Mouse (Mus musculus) lung, adult 2 months (tissue): Measurements from ENCODE around the gene Ube2c. TPM values are rescaled to one million over a fixed set of nuclear protein-coding genes. Genes with fewer than 3 reads are reported as not detected.

Experiments used
- DNase-seq: peaks from one replicate; pipeline ENCODE4 v3.0.0; 2022
- H3K4me1 ChIP-seq: fragments of 200-500 bp; 2 replicates; pipeline ENCODE4 v1.6.1; 2011; ENCODE audit warnings: low read length; ENCODE audit not compliant: control insufficient read depth, insufficient read depth
- H3K4me3 ChIP-seq: fragments of 200-500 bp; replicated peaks from 2 replicates; pipeline ENCODE3; 2011; ENCODE audit warnings: low read depth, mild to moderate bottlenecking, control low read depth, low read length; ENCODE audit errors: extremely low read depth
- CTCF ChIP-seq: fragments of 200-500 bp; IDR thresholded peaks from 2 replicates; pipeline ENCODE4 v1.5.1; 2011; ENCODE audit warnings: mild to moderate bottlenecking, low read length, control low read depth; ENCODE audit not compliant: insufficient read depth
- POLR2A ChIP-seq: fragments of 200-500 bp; IDR thresholded peaks from 2 replicates; pipeline ENCODE4 v1.6.1; 2011; ENCODE audit warnings: low read depth, mild to moderate bottlenecking, control low read depth, low read length, borderline replicate concordance; ENCODE audit errors: extremely low read depth
- WGBS: fragments of 180-500 bp; shearing (Covaris S2); methylation state at CpG from one replicate; pipeline ENCODE4 v1.1.7; 2018; 5-methylcytosine and 5-hydroxymethylcytosine counted together
- polyA plus RNA-seq: library from polyadenylated mRNA; depleted of rRNA; stranded (reverse); fragments of >200 nt; gene quantifications from 2 replicates; pipeline ENCODE4 v1.2.3, GENCODE M21; 2012

Ube2c gene
- polyA plus RNA-seq, 1 experiment: 9.7 TPM

- no peak overlapping the region for H3K4me3 ChIP-seq
- WGBS: 41% methylated on average over 5 of the region's 5 CpGs
- peaks cover 6% of the 10 kb centered on the region; the same call in 1 of the 2 replicates for H3K4me1 ChIP-seq
- no peak for DNase-seq
- TF ChIP-seq CTCF (no peak), POLR2A (no peak)
Measured at GRCm38 (mm10) chr2:164773989-164774364, 4.3 kb downstream of the Ube2c start.

DNA sequence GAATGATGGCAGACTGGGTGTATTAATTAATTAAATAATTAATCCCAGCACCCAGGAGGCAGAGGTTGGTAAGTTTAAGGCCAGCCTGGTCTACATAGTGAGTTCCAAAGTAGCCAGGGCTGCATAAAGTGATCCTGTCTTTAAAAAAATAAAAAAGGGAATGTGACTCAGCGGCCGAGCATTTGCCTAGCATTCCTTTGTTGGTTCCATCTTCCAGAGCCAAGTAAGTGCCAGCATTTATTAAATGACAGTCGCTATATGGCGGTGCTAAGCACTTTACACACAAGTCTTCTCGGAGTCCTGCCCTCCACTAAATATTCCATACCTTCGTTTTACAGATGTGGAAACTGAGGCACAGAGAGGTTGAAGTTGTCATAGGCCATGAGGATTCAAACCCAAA, 6.4 kb downstream of the Ube2c start:
- DNase-seq: no peak
- Histone ChIP-seq H3K4me1 (peaks cover 6% of the 10 kb centered on the region; the same call in 1 of the 2 replicates), H3K4me3 (no peak overlapping the region)
- WGBS: 67% methylated on average over 6 of the region's 6 CpGs
- TF ChIP-seq POLR2A (no peak), CTCF (no peak)

GRCm38 (mm10) chr2:164776801-164777200, 7.1 kb downstream of the Ube2c start:
- no peak overlapping the region for H3K4me3 ChIP-seq

GRCm38 (mm10) chr2:164777246-164778014, 7.7 kb downstream of the Ube2c start:
- WGBS: 81% methylated on average over 30 of the region's 30 CpGs
- Histone ChIP-seq H3K4me3 (no peak overlapping the region), H3K4me1 (peaks cover 6% of the 10 kb centered on the region; the same call in 1 of the 2 replicates)
- DNase-seq: no peak
- TF ChIP-seq POLR2A: no peak
- no peak for TF ChIP-seq CTCF

More at GRCm38 (mm10) chr2:164776801-164777200, 7.1 kb downstream of the Ube2c start:
- TF ChIP-seq CTCF: no peak
- TF ChIP-seq POLR2A: no peak
- WGBS: 65% methylated on average over 17 of the region's 17 CpGs
- H3K4me1 ChIP-seq: peaks cover 6% of the 10 kb centered on the region; the same call in 1 of the 2 replicates
- no peak for DNase-seq

GRCm38 (mm10) chr2:164778015-164778287, 8.3 kb downstream of the Ube2c start:
- H3K4me1 ChIP-seq: peaks cover 6% of the 10 kb centered on the region; the same call in 1 of the 2 replicates
- H3K4me3 ChIP-seq: no peak overlapping the region
- WGBS: 92% methylated on average over 11 of the region's 11 CpGs
- no peak for DNase-seq
- no peak for TF ChIP-seq CTCF
- TF ChIP-seq POLR2A: no peak

DNA sequence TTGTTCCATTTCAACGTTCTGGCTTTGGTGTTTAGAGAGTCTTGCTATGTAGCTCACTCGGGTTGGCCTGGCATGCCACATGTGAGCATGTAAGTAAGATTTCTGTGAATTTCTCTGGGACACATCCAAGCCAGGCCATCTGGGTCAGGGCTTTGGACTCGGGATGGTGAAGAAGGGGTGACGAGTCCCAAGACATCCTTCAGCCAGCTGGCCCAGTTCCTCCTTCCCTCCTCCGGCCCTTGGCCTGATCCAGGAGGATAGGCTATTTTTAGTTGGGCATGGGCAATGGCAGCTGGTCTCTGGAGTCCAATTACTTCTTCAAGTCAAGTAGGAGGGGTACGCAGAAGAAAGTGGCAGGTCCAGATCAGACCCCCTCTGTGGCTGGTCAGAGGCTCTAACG, 9.1 kb downstream of the Ube2c start:
- 0 out of 2 replicates have a peak, but pooled peaks cover under 1% of the 10 kb centered on the region for H3K4me1 ChIP-seq
- TF ChIP-seq POLR2A (no peak), CTCF (no peak)
- WGBS: 66% methylated on average over 7 of the region's 7 CpGs
- no peak overlapping the region for H3K4me3 ChIP-seq
- DNase-seq: no peak

GRCm38 (mm10) chr2:164779481-164780086, 9.9 kb downstream of the Ube2c start, which contains the start of gene Tnnc2:
TSS of gene Tnnc2 (minus strand) at chr2:164779967.
- TF ChIP-seq CTCF (no peak), POLR2A (no peak)
- 76% methylated on average over 8 of the region's 8 CpGs for WGBS
- H3K4me3 ChIP-seq: no peak within 1 kb of the TSS
- DNase-seq: no peak
- no peaks in the 10 kb centered on the region for H3K4me1 ChIP-seq

DNA sequence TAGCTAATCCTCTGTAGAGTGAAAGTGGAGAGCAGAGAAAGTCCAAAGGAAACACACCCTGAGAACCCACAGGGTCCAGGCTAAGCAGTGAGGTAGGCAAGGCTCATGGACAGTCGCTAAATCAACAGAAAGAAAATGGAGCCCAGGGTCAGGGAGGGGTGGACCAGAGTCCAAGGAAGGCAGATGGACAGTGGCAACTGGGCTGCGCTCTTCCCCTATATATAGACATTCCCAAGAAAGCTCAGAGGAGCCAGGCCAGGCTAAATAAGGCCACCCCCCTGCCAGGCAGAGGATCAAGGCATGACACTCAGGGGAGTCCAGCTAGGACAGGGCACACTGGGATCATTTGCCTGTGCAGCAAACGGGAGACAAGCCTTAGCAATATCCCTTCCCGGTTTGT, 12.2 kb downstream of the Ube2c start:
- Histone ChIP-seq H3K4me3 (no peak overlapping the region), H3K4me1 (peaks cover 6% of the 10 kb centered on the region; the same call in 1 of the 2 replicates)
- TF ChIP-seq POLR2A: no peak
- TF ChIP-seq CTCF: no peak
- no peak for DNase-seq
- WGBS: 56% methylated on average over 4 of the region's 4 CpGs

DNA sequence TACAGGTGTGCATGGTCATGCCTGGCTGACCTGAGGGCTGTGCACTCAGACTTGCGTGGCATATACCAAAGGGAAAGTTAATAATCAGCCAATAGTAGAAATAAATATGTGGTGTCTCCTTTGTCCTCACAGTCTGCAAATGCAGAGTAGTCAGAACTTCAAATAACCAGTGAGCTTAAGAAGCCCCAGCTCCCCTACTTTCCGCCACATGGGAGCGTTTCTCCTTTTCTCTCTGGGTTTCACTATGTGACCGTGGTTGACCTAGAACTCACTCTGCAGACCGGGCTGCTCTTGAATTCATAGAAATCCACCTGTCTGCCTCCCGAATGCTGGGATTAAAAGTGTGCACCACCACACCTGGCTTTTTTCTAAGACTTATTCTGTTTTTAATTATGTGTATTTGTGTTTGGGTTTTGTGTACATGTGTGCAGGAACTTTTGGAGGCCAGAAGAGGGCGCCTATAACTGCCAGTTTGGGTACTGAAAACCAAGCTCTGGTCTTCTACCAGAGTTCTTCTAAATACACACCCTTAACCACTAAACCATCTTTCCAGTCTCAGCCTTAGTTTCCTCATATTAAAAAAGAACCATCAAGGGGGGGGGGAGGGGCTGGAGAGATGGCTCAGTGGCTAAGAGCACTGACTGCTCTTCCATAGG, 14.4 kb downstream of the Ube2c start:
- no peak for TF ChIP-seq POLR2A
- TF ChIP-seq CTCF: no peak
- Histone ChIP-seq H3K4me3 (no peak overlapping the region), H3K4me1 (peaks cover 17% of the 10 kb centered on the region)
- no peak for DNase-seq
- 74% methylated on average over 7 of the region's 7 CpGs for WGBS
